Mouse (Mus musculus) left cerebral cortex, adult 2 months (tissue): ENCODE data around the gene Gpn2. TPM values are rescaled to one million over a fixed set of nuclear protein-coding genes. Genes with fewer than 3 reads are reported as not detected.

ENCODE experiments used
- DNase-seq, 2 experiments: peaks; one replicate each; pipeline ENCODE4 v3.0.0; 2021 to 2022; ENCODE audit warnings: low spot score in 2 of 2, mixed read lengths in 1 of 2; ENCODE audit errors: extremely low spot score in 1 of 2
- H3K27ac ChIP-seq: fragments of 200-600 bp; 2 replicates; pipeline ENCODE4 v1.8.1; 2022
- H3K4me3 ChIP-seq: fragments of 200-600 bp; 2 replicates; pipeline ENCODE4 v1.8.1; 2022
- CTCF ChIP-seq: fragments of 200-600 bp; IDR thresholded peaks from 2 replicates; pipeline ENCODE4 v1.8.1; 2022; ENCODE audit warnings: antibody characterized with exemption, mild to moderate bottlenecking, moderate library complexity
- intact Hi-C: fragments of 180-260 bp; cut with DNase I; formaldehyde crosslinking; loops from one replicate; pipeline ENCODE4 v1.15.1; 2025
- total RNA-seq, 2 experiments: library from RNA; stranded (reverse); gene quantifications; 2 replicates each; pipeline ENCODE4 v1.2.3; 2021

Gpn2 gene
- total RNA-seq, 2 experiments from 2014 or later = 9.4 to 12.3 TPM

- H3K27ac ChIP-seq = no peak overlapping the region
- no peak for DNase-seq
- no peak for TF ChIP-seq CTCF
- intact Hi-C loops = loop anchor here (10.0 kb wide), 1 partner anchor 156 kb away; the partner anchor contains the start of gene Arid1a
- H3K4me3 ChIP-seq = peak overlapping the region; percentile 54
Measured at GRCm38 (mm10) chr4:133599116-133599515, 15.0 kb downstream of the Gpn2 start.

GRCm38 (mm10) chr4:133599571-133600073, 15.5 kb downstream of the Gpn2 start:
- intact Hi-C loops = loop anchor here (10.0 kb wide), 1 partner anchor 155 kb away; the partner anchor contains the start of gene Arid1a
- H3K27ac ChIP-seq = no peak overlapping the region
- TF ChIP-seq CTCF = no peak
- peak; percentile 77 to 82 for DNase-seq
- H3K4me3 ChIP-seq = peak overlapping the region; percentile 54

DNA sequence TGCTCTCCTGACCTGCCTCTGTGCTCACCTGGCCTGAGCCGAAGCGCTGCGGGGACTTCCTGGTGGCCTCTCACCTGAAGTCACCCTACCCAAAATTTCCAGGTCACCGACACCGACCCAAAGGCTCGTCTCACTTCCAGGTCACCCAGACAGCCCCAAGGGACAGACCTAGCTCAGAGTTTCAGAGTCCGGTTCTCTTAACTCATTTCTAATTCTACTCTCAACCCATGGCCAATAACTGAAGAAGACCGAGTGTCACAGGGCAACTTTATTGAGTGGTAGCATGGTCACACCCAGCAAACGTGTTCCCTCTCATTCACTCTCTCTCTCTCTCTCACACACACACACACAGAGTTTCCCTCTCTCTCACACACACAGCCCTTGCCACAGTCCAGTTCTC, 16.1 kb downstream of the Gpn2 start:
- intact Hi-C loops = no loop called here
- H3K4me3 ChIP-seq = peak overlapping the region; percentile 54; the same call in 1 of the 2 replicates
- TF ChIP-seq CTCF = no peak

GRCm38 (mm10) chr4:133601721-133602218, 17.6 kb downstream of the Gpn2 start, which contains the start of gene Sfn:
Gene Sfn, minus strand, starts transcription at chr4:133602168.
- peak; percentile 52 for TF ChIP-seq CTCF
- Histone ChIP-seq H3K4me3 (no peak within 1 kb of the TSS), H3K27ac (no peak within 1 kb of the TSS)
- no peak for DNase-seq
- intact Hi-C loops = no loop called here

More for the DNA sequence above, 16.1 kb downstream of the Gpn2 start:
- DNase-seq = no peak
- no peak overlapping the region for H3K27ac ChIP-seq

- no peak for TF ChIP-seq CTCF
- Histone ChIP-seq H3K27ac (no peak overlapping the region), H3K4me3 (no peak overlapping the region)
- DNase-seq = no peak
- intact Hi-C loops = no loop called here
Measured at GRCm38 (mm10) chr4:133603056-133603455, 18.9 kb downstream of the Gpn2 start.

- intact Hi-C loops = no loop called here
- no peak for TF ChIP-seq CTCF
- no peak for DNase-seq
- H3K4me3 ChIP-seq = no peak overlapping the region
- H3K27ac ChIP-seq = no peak overlapping the region
Measured at GRCm38 (mm10) chr4:133604175-133604574, 20.0 kb downstream of the Gpn2 start.

GRCm38 (mm10) chr4:133604856-133605255, 20.7 kb downstream of the Gpn2 start:
- no peak for DNase-seq
- TF ChIP-seq CTCF = no peak
- H3K27ac ChIP-seq = no peak overlapping the region
- intact Hi-C loops = no loop called here
- no peak overlapping the region for H3K4me3 ChIP-seq

DNA sequence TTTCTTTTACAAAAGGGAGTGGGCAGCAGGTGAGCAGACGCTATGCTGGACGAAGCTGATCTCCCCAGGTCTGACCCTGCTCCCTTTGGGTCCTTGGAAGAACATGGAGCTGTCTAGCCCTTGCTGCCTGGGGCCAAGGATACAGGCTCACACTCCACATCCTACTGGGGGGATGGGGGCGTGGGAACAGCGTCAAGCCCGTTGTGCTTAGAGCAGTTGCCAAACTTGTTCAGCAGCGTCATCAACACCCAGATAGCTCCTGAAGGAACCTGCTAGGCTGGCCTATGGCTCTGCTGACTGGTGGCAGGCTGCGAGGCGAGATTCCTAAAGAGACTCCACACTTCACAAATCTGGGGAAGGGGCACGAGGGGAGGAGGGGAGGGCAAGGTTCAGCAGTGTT, 21.2 kb downstream of the Gpn2 start:
- Histone ChIP-seq H3K4me3 (no peak overlapping the region), H3K27ac (no peak overlapping the region)
- DNase-seq = no peak
- TF ChIP-seq CTCF = no peak
- intact Hi-C loops = no loop called here

GRCm38 (mm10) chr4:133607284-133607683, 23.1 kb downstream of the Gpn2 start:
- H3K4me3 ChIP-seq = no peak overlapping the region
- H3K27ac ChIP-seq = no peak overlapping the region
- no peak for DNase-seq
- no peak for TF ChIP-seq CTCF
- intact Hi-C loops = no loop called here

DNA sequence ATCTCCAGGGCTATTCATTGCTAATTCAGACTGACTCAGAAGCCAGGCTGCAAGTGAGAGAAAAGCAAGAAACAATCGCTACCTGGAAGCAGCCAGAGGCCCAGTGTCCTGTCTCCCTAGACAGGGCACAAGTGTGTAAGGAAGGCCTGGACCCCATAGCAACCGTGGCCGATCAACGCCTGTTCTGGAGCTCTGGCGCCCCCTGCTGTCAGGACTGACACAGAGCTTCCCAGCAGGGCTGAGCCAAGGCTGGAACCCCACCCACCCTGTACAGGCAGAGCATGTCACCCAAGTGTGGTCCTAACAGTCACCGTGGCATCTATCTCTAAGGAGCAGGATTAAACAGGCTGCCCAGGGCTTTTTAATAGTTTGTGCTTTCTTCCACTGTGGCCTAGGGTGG, 25.6 kb downstream of the Gpn2 start:
- peak; percentile 89 for TF ChIP-seq CTCF
- intact Hi-C loops = no loop called here
- Histone ChIP-seq H3K4me3 (no peak overlapping the region), H3K27ac (no peak overlapping the region)
- DNase-seq = peak; percentile 75

GRCm38 (mm10) chr4:133611815-133612214, 27.7 kb downstream of the Gpn2 start:
- Histone ChIP-seq H3K27ac (no peak overlapping the region), H3K4me3 (no peak overlapping the region)
- DNase-seq = no peak
- intact Hi-C loops = no loop called here
- TF ChIP-seq CTCF = peak; percentile 17

GRCm38 (mm10) chr4:133612416-133612815, 28.3 kb downstream of the Gpn2 start:
- intact Hi-C loops = no loop called here
- no peak overlapping the region for H3K4me3 ChIP-seq
- no peak overlapping the region for H3K27ac ChIP-seq
- DNase-seq = no peak
- peak; percentile 20 for TF ChIP-seq CTCF

DNA sequence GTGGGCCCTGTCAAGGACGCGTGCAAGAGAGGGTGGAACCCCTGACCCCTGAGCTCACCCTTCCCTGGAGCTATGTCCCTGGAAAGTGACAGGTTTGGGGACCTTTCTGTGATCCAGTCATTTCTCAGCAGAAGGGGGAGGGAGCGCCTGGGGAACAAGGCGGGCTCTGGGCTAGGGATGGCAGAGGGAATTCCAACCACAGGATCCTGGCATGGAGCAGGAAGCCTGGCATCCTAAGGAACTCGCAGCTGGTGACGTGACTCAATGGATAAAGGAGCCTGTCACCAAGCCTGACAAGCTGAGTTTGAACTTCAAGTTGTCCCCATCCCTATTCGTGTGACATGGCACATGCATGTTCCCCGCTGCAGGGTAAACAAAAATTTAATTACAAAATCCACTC, 28.9 kb downstream of the Gpn2 start:
- intact Hi-C loops = no loop called here
- Histone ChIP-seq H3K27ac (no peak overlapping the region), H3K4me3 (no peak overlapping the region)
- DNase-seq = no peak
- TF ChIP-seq CTCF = no peak
